8 mouse cellular contexts compared by ENCODE assay signal in genomic region chr17:27564391-27565162, GRCm38 (mm10). TPM values are rescaled to one million over a fixed set of nuclear protein-coding genes. Genes with fewer than 3 reads are reported as not detected.
A peak's percentile ranks its signal among the peaks of the same experiment; 100 is the strongest.
DNase-seq lines count a peak whose midpoint lies in the region; ATAC-seq lines count a peak whose summit lies in the region.

No protein-coding gene starts in this region.

- H3K4me3 ChIP-seq in hindbrain, embryonic 15.5 days: peak overlapping the region; percentile 59
- peak overlapping the region; percentile 81 for H3K4me3 ChIP-seq in macrophage (ENCODE audit: inconsistent target)

- peak; percentile 11 for DNase-seq in adrenal gland, adult 2 months
- no peak for DNase-seq in adrenal gland, adult 18-20 months (ENCODE audit: low spot score in 2 of 2)
- DNase-seq in 3134 (ENCODE audit: extremely low read depth, insufficient read length, low spot score): peak; percentile 61
- peak; percentile 48 to 64 for DNase-seq in cerebellum, postnatal 36 days
- peak; percentile 53 for DNase-seq in thymus, postnatal 25 days
- DNase-seq in right cerebral cortex, postnatal 36 days (ENCODE audit: low spot score in 2 of 2): no peak

- ATAC-seq in hindbrain, embryonic 15.5 days (ENCODE audit: low FRiP score, low read depth): no peak; the same call in 1 of the 2 replicates

- peak overlapping the region; percentile 71 for H3K4me2 ChIP-seq in hindbrain, embryonic 15.5 days

- peaks cover 27% of the 10 kb centered on the region for H3K4me1 ChIP-seq in hindbrain, embryonic 15.5 days (replicated peaks)

- 14% methylated on average over 19 of the region's 20 CpGs for WGBS in hindbrain, embryonic 15.5 days
- WGBS in macrophage (ENCODE audit: missing documents): 15% methylated on average over 20 of the region's 20 CpGs

- no peaks in the 10 kb centered on the region for H3K9me3 ChIP-seq in hindbrain, embryonic 15.5 days

- H3K36me3 ChIP-seq in hindbrain, embryonic 15.5 days: no peaks in the 10 kb centered on the region
- peaks cover 9% of the 10 kb centered on the region; the same call in 1 of the 2 replicates for H3K36me3 ChIP-seq in macrophage (ENCODE audit: inconsistent target)

- H3K27me3 ChIP-seq in hindbrain, embryonic 15.5 days: no peaks in the 10 kb centered on the region

- peaks cover 45% of the 10 kb centered on the region for H3K79me2 ChIP-seq in macrophage (ENCODE audit: inconsistent target)

- H3K9ac ChIP-seq in hindbrain, embryonic 15.5 days: peak overlapping the region; percentile 60

- peak overlapping the region; percentile 70 for H3K27ac ChIP-seq in hindbrain, embryonic 15.5 days (replicated peaks)
- H3K27ac ChIP-seq in macrophage: peak overlapping the region; percentile 86

RNA-seq across cellular contexts. Expression of gene AI413582, which starts 1.0 kb away (rescaled TPM):
- total RNA-seq in adrenal gland, adult 2 months (2021): 10 to 100 TPM; 28.0 to 35.9 TPM
- polyA plus RNA-seq in adrenal gland, adult 2 months (2012; rRNA removed): 64.8 and 65.5 TPM in 2 replicates
- 10 to 100 TPM; 20.1 to 21.7 TPM for total RNA-seq in adrenal gland, adult 18-20 months (2021)
- polyA plus RNA-seq in hindbrain, embryonic 15.5 days (2015; fragmentation: Nextera tagmentation; extraction: Ambion mirVana): 67.4 and 71.9 TPM in 2 replicates
- total RNA-seq in macrophage (2018; cell fraction: chromatin; rRNA removed): 10 to 100 TPM; 10.6 to 63.5 (median 31.3) TPM
- total RNA-seq in macrophage (2018; cell fraction: cytosol; rRNA removed): 100 to 1,000 TPM in 22 of 26 experiments, 10 to 100 TPM in 4; 81.5 to 158 (median 121) TPM
- total RNA-seq in macrophage (2018; cell fraction: nucleus; rRNA removed): 10 to 100 TPM; 19.4 to 92.0 (median 44.1) TPM
- 42.9 to 137 TPM (median 117 TPM) in 3 replicates for polyA plus RNA-seq in macrophage (2018)

RNA-seq across cellular contexts. Expression of gene Hmga1, which starts 8.3 kb away (rescaled TPM):
- total RNA-seq in adrenal gland, adult 2 months (2021): 10 to 100 TPM; 12.2 to 26.8 TPM
- polyA plus RNA-seq in adrenal gland, adult 2 months (2012; rRNA removed): 38.9 and 44.2 TPM in 2 replicates
- 10 to 100 TPM; 16.8 to 29.5 TPM for total RNA-seq in adrenal gland, adult 18-20 months (2021)
- polyA plus RNA-seq in hindbrain, embryonic 15.5 days (2015; fragmentation: Nextera tagmentation; extraction: Ambion mirVana): 134 and 149 TPM in 2 replicates
- total RNA-seq in macrophage (2018; cell fraction: chromatin; rRNA removed): 100 to 1,000 TPM in 3 of 26 experiments, 10 to 100 TPM in 23; 28.3 to 118 (median 66.0) TPM
- 100 to 1,000 TPM; 322 to 681 (median 467) TPM for total RNA-seq in macrophage (2018; cell fraction: cytosol; rRNA removed)
- total RNA-seq in macrophage (2018; cell fraction: nucleus; rRNA removed): 100 to 1,000 TPM in 24 of 26 experiments, 10 to 100 TPM in 2; 62.1 to 302 (median 193) TPM
- polyA plus RNA-seq in macrophage (2018): 300 to 634 TPM (median 423 TPM) in 3 replicates

RNA-seq across cellular contexts. Expression of gene Grm4, which starts 43.4 kb away (rescaled TPM):
- 1 to 10 TPM; 5.5 to 9.0 TPM for total RNA-seq in adrenal gland, adult 2 months (2021)
- polyA plus RNA-seq in adrenal gland, adult 2 months (2012; rRNA removed): 0.08 and 0.31 TPM in 2 replicates
- 1 to 10 TPM in 1 of 2 experiments, under 1 TPM in 1; 0.80 to 1.4 TPM for total RNA-seq in adrenal gland, adult 18-20 months (2021)
- polyA plus RNA-seq in hindbrain, embryonic 15.5 days (2015; fragmentation: Nextera tagmentation; extraction: Ambion mirVana): 8.7 TPM in 2 replicates
- total RNA-seq in macrophage (2018; cell fraction: chromatin; rRNA removed): under 1 TPM in 1 of 26 experiments, not detected in 25; 0.56 TPM
- not detected for total RNA-seq in macrophage (2018; cell fraction: cytosol; rRNA removed)
- total RNA-seq in macrophage (2018; cell fraction: nucleus; rRNA removed): under 1 TPM in 2 of 26 experiments, not detected in 24; 0.24 to 0.27 TPM
- polyA plus RNA-seq in macrophage (2018): not detected in 3 replicates

RNA-seq across cellular contexts. Expression of gene Nudt3, which starts 58.7 kb away (rescaled TPM):
- total RNA-seq in adrenal gland, adult 2 months (2021): 100 to 1,000 TPM; 152 to 217 TPM
- 114 and 124 TPM in 2 replicates for polyA plus RNA-seq in adrenal gland, adult 2 months (2012; rRNA removed)
- total RNA-seq in adrenal gland, adult 18-20 months (2021): 100 to 1,000 TPM; 201 to 202 TPM
- polyA plus RNA-seq in hindbrain, embryonic 15.5 days (2015; fragmentation: Nextera tagmentation; extraction: Ambion mirVana): 247 and 265 TPM in 2 replicates
- 100 to 1,000 TPM in 1 of 26 experiments, 10 to 100 TPM in 25; 10.9 to 103 (median 50.1) TPM for total RNA-seq in macrophage (2018; cell fraction: chromatin; rRNA removed)
- 100 to 1,000 TPM in 1 of 26 experiments, 10 to 100 TPM in 25; 50.5 to 123 (median 72.4) TPM for total RNA-seq in macrophage (2018; cell fraction: cytosol; rRNA removed)
- total RNA-seq in macrophage (2018; cell fraction: nucleus; rRNA removed): 10 to 100 TPM; 21.9 to 97.1 (median 54.8) TPM
- 61.7 to 90.2 TPM (median 74.2 TPM) in 3 replicates for polyA plus RNA-seq in macrophage (2018)

Comparison
In these comparisons a context has a peak if more than half of its experiments do, and no peak if none do; other contexts are left out.
1. DNase-seq: peak in adrenal gland, adult 2 months (single experiment), 3134 (single experiment), cerebellum, postnatal 36 days (2 of 2) and thymus, postnatal 25 days (single experiment); none in adrenal gland, adult 18-20 months (0 of 2) and right cerebral cortex, postnatal 36 days (0 of 2).